Mouse (Mus musculus) heart, adult 18-20 months (tissue): ENCODE data around the gene Mllt11. TPM values are rescaled to one million over a fixed set of nuclear protein-coding genes. Genes with fewer than 3 reads are reported as not detected.

ENCODE experiments used
- DNase-seq, 2 experiments: peaks; one replicate each; pipeline ENCODE4 v3.0.0; 2021 to 2022; ENCODE audit warnings: mixed read lengths in 1 of 2
- total RNA-seq, 2 experiments: library from RNA; stranded (reverse); gene quantifications; 2 replicates each; pipeline ENCODE4 v1.2.3; 2021

Gene Mllt11
- total RNA-seq, 2 experiments from 2014 or later, result 6.8 to 8.6 TPM

DNA sequence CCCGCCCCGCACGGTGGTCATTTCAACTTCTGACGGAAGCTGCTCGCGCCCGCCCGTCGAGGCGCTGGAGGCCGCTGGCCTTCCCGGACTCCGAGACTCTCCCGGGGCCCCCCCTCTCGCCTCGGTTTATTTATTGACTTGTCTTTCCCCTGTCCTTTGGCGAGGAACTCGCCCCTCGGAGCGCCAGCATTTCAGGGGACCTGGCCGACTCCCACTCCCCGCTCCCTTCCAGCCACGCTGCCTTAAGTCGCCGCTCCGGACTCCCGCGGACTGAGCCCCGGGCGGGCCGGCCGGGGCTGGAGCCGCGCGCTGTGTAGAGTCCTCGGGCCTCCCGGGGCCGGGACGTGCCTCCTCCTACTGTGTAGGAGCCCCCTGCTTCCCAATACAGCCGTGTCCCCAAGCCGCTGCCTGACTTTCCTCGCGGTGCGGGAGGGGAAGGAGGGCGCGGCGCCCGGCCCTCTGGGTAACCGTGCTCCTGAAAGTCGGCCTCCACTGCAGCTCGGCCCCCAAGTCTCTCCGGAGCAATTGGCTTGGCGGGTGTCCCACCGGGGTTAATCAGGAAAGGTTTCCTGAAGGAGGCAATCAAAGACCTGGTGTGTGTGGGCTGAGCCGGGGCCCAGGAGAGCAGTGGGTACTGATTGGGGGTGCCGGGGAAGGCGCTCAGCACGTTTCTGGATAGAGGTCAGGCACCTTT, 58.6 kb downstream of the Mllt11 start:
- peak; percentile 24 to 54 for DNase-seq

GRCm38 (mm10) chr3:95172526-95173255, 59.3 kb downstream of the Mllt11 start:
- DNase-seq, result no peak

GRCm38 (mm10) chr3:95171105-95171504, 60.9 kb downstream of the Mllt11 start:
- no peak for DNase-seq

GRCm38 (mm10) chr3:95169996-95170395, 62.0 kb downstream of the Mllt11 start:
- DNase-seq, result no peak

Other genes with a start within 250 kb of the Mllt11 start
- gene Zfp687, start 216.7 kb downstream of the Mllt11 start, total RNA-seq, result 10 to 100 TPM; 10.3 to 12.0 TPM
- gene Psmd4, start 189.6 kb downstream of the Mllt11 start, total RNA-seq, result 100 to 1,000 TPM; 146 to 151 TPM
- 10 to 100 TPM; 14.9 to 15.3 TPM for gene Pip5k1a, start 125.2 kb downstream of the Mllt11 start, total RNA-seq
- gene Vps72, start 121.1 kb downstream of the Mllt11 start, total RNA-seq, result 10 to 100 TPM; 32.1 to 32.5 TPM
- gene Tmod4, start 107.7 kb downstream of the Mllt11 start, total RNA-seq, result 10 to 100 TPM; 34.7 to 36.3 TPM
- gene Scnm1, start 98.2 kb downstream of the Mllt11 start, total RNA-seq, result 10 to 100 TPM; 36.5 to 38.3 TPM
- 1 to 10 TPM; 4.5 to 4.7 TPM for gene Lysmd1, start 98.1 kb downstream of the Mllt11 start, total RNA-seq
- 1 to 10 TPM; 2.2 to 2.6 TPM for gene Tnfaip8l2, start 89.8 kb downstream of the Mllt11 start, total RNA-seq
- gene Sema6c, start 71.7 kb downstream of the Mllt11 start, total RNA-seq, result 1 to 10 TPM; 4.0 to 4.8 TPM
- 10 to 100 TPM; 11.2 to 13.9 TPM for gene Gabpb2, start 14.3 kb downstream of the Mllt11 start, total RNA-seq
- gene Cdc42se1, start 3.4 kb downstream of the Mllt11 start, total RNA-seq, result 10 to 100 TPM; 19.3 to 21.8 TPM
- gene Gm128, start 9.4 kb upstream of the Mllt11 start, total RNA-seq, result not detected
- not detected for gene Bnipl, start 19.0 kb upstream of the Mllt11 start, total RNA-seq
- 10 to 100 TPM; 19.1 to 23.2 TPM for gene Mindy1, start 49.2 kb upstream of the Mllt11 start, total RNA-seq
- gene Prune1, start 49.9 kb upstream of the Mllt11 start, total RNA-seq, result 10 to 100 TPM; 25.5 to 25.6 TPM
- under 1 TPM; 0.59 to 0.65 TPM for gene Anxa9, start 75.0 kb upstream of the Mllt11 start, total RNA-seq
- 10 to 100 TPM; 30.3 to 32.4 TPM for gene Cers2, start 82.6 kb upstream of the Mllt11 start, total RNA-seq
- gene Setdb1, start 125.0 kb upstream of the Mllt11 start, total RNA-seq, result 10 to 100 TPM; 10.9 to 11.6 TPM
- not detected for gene 4930558C23Rik, start 170.7 kb upstream of the Mllt11 start, total RNA-seq
- 10 to 100 TPM; 34.0 to 34.9 TPM for gene Arnt, start 202.2 kb upstream of the Mllt11 start, total RNA-seq